Mouse (Mus musculus): ENCODE results near the gene Fosb. TPM values are rescaled to one million over a fixed set of nuclear protein-coding genes. Genes with fewer than 3 reads are reported as not detected.

The Fosb gene
- polyA plus RNA-seq, 1 experiment from 2014 or later, result 0.49 TPM

DNA sequence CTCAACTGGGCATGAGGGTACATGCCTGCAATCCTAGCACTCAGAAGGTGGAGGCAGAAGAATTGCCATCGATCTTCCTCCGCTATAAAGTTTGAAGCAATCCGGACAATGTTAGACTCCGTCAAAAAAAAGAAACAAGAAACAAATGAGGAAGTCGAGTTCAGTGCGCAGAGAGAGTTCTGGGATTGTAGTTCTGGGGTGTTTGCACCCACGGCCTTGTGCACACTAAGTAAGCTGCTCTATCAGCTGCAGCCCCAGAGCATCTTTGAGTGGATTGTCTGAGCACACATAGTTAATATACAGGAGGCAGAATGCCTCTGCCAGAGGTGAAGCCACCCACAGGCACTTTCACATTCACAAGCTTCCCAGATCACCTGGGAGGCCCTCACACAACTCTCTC lies 8.8 kb upstream of the Fosb start:
- Histone ChIP-seq H3K4me2 (ENCODE audit: low read length) (no peak overlapping the region), H3K27me3 (replicated peaks; ENCODE audit: control insufficient read depth, insufficient read depth, low read length) (peaks cover 23% of the 10 kb centered on the region; the same call in 1 of the 2 replicates), H3K27ac (ENCODE audit: low read depth) (no peak overlapping the region), H3K9me3 (ENCODE audit: control insufficient read depth, low read length) (no peaks in the 10 kb centered on the region), H3K9ac (ENCODE audit: low read length) (no peak overlapping the region), H3K4me1 (replicated peaks; ENCODE audit: control insufficient read depth, insufficient read depth, low read length) (peaks cover 5% of the 10 kb centered on the region; the same call in 1 of the 2 replicates), H3K36me3 (ENCODE audit: control insufficient read depth, insufficient read depth, low read length) (no peaks in the 10 kb centered on the region), H3K4me3 (ENCODE audit: low read depth, low read length) (no peak overlapping the region)
- 76% methylated on average over 7 of the region's 7 CpGs for WGBS
- DNase-seq (ENCODE audit: low spot score), result no peak
- no peak for ATAC-seq (replicated peaks; ENCODE audit: low FRiP score, low TSS enrichment, low read depth)

DNA sequence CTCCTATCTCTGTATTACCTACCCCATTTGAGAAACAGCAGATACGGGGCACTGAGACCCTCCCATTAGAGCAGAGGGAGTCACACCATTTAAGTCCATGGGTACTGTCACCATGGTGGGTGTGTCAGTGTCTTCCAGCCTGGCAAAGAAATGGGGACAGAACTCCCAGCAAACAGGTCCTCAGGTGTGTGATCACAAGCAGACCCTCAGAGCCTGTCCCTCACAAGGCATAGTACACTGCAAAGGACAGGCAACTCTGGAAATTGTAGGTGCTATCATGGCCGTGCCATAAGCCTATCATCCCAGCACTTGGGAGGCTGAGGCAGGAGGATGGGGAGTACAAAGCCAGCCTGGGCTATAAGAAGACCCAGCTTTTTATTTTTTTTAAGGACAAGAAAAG lies 8.3 kb upstream of the Fosb start:
- ATAC-seq (replicated peaks; ENCODE audit: low FRiP score, low TSS enrichment, low read depth) (no peak), DNase-seq (ENCODE audit: low spot score) (no peak)
- H3K27me3 ChIP-seq (replicated peaks; ENCODE audit: control insufficient read depth, insufficient read depth, low read length), result peaks cover 26% of the 10 kb centered on the region
- no peaks in the 10 kb centered on the region for H3K9me3 ChIP-seq (ENCODE audit: control insufficient read depth, low read length)
- no peak overlapping the region for H3K4me2 ChIP-seq (ENCODE audit: low read length)
- H3K36me3 ChIP-seq (ENCODE audit: control insufficient read depth, insufficient read depth, low read length), result no peaks in the 10 kb centered on the region
- H3K9ac ChIP-seq (ENCODE audit: low read length), result no peak overlapping the region
- H3K4me1 ChIP-seq (replicated peaks; ENCODE audit: control insufficient read depth, insufficient read depth, low read length), result peaks cover 5% of the 10 kb centered on the region; the same call in 1 of the 2 replicates
- H3K27ac ChIP-seq (ENCODE audit: low read depth), result no peak overlapping the region
- no peak overlapping the region for H3K4me3 ChIP-seq (ENCODE audit: low read depth, low read length)
- WGBS, result 58% methylated on average over 2 of the region's 2 CpGs

DNA sequence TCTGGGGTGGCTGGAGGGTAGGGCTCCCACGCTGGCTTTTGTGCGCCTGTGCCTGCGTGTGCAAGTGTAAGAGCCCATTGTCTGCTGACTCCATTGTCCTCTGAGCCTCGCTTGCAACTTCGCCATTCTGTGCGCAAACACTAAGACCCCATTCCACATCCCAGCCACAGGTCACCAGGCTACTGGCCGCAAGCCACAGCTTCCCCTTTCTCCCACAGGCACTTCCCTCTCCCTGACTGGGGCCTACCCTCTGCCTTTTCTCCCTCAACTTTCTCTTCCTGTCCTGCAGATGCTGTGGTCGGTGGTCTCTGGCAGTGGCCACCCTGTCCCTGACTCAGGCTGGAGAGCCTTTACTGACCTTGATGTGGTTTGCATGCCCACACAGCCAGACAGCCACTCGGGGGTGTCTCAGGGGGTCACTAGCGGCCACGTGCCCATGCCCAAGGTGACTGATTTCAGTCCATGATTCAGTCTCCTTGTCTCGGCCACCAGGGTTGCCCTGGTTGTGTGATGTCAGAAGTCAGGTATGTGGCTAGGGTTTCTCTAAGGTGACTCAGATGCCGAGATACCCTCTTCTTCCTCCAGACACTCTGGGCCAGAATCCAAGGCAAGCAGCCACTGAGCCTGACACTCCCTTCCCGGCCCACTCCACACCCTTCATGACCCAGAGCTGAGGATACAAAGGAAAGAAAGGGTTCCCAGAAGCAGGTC lies 6.8 kb upstream of the Fosb start:
- DNase-seq (ENCODE audit: low spot score) (no peak), ATAC-seq (replicated peaks; ENCODE audit: low FRiP score, low TSS enrichment, low read depth) (no peak)
- Histone ChIP-seq H3K4me3 (ENCODE audit: low read depth, low read length) (no peak overlapping the region), H3K27ac (ENCODE audit: low read depth) (no peak overlapping the region), H3K4me1 (replicated peaks; ENCODE audit: control insufficient read depth, insufficient read depth, low read length) (peaks cover 5% of the 10 kb centered on the region; the same call in 1 of the 2 replicates), H3K4me2 (ENCODE audit: low read length) (no peak overlapping the region), H3K36me3 (ENCODE audit: control insufficient read depth, insufficient read depth, low read length) (no peaks in the 10 kb centered on the region), H3K9ac (ENCODE audit: low read length) (no peak overlapping the region), H3K9me3 (ENCODE audit: control insufficient read depth, low read length) (peaks cover 5% of the 10 kb centered on the region; the same call in 1 of the 2 replicates), H3K27me3 (replicated peaks; ENCODE audit: control insufficient read depth, insufficient read depth, low read length) (peaks cover 27% of the 10 kb centered on the region)
- WGBS, result 58% methylated on average over 14 of the region's 14 CpGs

DNA sequence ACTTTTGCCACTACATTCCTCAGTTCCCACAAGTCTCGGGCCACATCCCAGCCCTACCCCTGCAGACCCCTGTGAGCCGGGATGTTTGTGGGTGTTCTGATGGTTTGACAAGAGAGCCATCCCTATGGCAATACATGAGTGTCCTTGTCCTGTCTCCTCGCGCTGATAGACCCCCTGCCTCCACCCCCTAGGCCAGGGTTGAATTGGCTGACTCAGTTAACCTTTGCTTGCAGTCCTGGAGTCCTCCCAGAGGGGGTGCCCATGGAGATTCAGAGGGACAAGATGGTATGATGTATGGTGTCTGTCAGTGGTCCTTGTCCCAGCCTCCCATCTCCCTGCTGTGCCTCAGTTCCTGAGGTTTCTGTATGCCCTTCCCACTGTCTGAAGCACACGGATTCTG lies 4.2 kb upstream of the Fosb start:
- peaks cover 27% of the 10 kb centered on the region for H3K27me3 ChIP-seq (replicated peaks; ENCODE audit: control insufficient read depth, insufficient read depth, low read length)
- H3K36me3 ChIP-seq (ENCODE audit: control insufficient read depth, insufficient read depth, low read length), result no peaks in the 10 kb centered on the region
- H3K4me2 ChIP-seq (ENCODE audit: low read length), result no peak overlapping the region
- no peak overlapping the region for H3K27ac ChIP-seq (ENCODE audit: low read depth)
- WGBS, result 52% methylated on average over 5 of the region's 5 CpGs
- H3K4me1 ChIP-seq (replicated peaks; ENCODE audit: control insufficient read depth, insufficient read depth, low read length), result peaks cover 9% of the 10 kb centered on the region
- DNase-seq (ENCODE audit: low spot score) (no peak), ATAC-seq (replicated peaks; ENCODE audit: low FRiP score, low TSS enrichment, low read depth) (no peak)
- H3K9ac ChIP-seq (ENCODE audit: low read length), result no peak overlapping the region
- H3K4me3 ChIP-seq (ENCODE audit: low read depth, low read length), result no peak overlapping the region
- peaks cover 5% of the 10 kb centered on the region; the same call in 1 of the 2 replicates for H3K9me3 ChIP-seq (ENCODE audit: control insufficient read depth, low read length)

DNA sequence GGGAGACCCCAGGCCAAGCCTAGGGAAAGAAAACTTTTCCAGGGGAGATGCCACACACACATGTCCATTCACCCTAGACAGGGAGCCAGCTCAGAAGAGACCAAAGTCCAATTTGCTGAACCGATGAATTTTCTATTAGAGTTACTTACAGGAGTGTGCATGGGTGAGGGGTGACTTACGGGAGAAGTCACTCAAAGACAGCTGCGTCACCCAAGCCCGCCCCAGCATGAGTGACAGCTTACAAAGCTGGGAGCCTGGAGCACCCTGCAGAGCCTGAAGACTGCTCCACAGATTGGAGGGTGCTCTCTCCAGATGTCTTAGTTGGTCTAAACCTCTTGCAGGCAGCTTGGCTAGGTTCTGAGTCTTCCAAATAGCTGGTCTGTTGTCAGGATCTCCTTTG lies 2.1 kb upstream of the Fosb start:
- Histone ChIP-seq H3K9me3 (ENCODE audit: control insufficient read depth, low read length) (peaks cover 5% of the 10 kb centered on the region; the same call in 1 of the 2 replicates), H3K9ac (ENCODE audit: low read length) (no peak overlapping the region), H3K4me3 (ENCODE audit: low read depth, low read length) (no peak overlapping the region), H3K27me3 (replicated peaks; ENCODE audit: control insufficient read depth, insufficient read depth, low read length) (peaks cover 18% of the 10 kb centered on the region), H3K36me3 (ENCODE audit: control insufficient read depth, insufficient read depth, low read length) (no peaks in the 10 kb centered on the region), H3K4me2 (ENCODE audit: low read length) (no peak overlapping the region), H3K4me1 (replicated peaks; ENCODE audit: control insufficient read depth, insufficient read depth, low read length) (peaks cover 17% of the 10 kb centered on the region), H3K27ac (ENCODE audit: low read depth) (no peak overlapping the region)
- DNase-seq (ENCODE audit: low spot score) (no peak), ATAC-seq (replicated peaks; ENCODE audit: low FRiP score, low TSS enrichment, low read depth) (no peak)
- 36% methylated on average over 4 of the region's 4 CpGs for WGBS

DNA sequence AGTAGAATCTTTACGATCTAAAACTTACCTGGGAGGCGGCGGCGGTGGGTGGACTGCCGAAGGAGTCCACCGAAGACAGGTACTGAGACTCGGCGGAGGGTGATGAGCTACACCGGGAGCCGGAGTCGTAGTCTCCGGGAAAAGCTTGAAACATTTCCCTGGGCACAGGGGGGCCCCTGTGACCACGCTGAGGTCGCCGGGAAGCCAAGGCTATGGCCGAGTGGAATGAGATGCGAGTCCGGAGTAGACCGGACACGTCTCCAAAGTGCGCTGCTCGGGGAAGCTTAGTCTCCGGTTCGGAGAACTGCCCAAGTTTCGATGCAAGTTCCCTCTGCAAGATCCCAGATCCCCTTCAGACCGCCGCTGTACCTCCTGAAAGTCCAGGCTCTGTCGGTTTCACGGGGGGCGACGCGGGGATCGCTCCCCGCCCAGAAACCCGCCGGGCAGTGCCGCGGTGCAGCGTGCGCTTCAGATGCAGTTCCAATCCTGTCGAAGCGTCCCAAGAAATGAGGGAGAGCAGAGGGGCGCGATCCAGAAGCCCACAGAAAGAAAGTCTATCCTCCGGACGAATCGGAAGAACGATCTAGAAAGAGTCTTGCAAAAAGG lies 470 bp downstream of the Fosb start:
- peak overlapping the region; percentile 55 for H3K4me3 ChIP-seq (ENCODE audit: low read depth, low read length)
- peaks cover 35% of the 10 kb centered on the region for H3K27me3 ChIP-seq (replicated peaks; ENCODE audit: control insufficient read depth, insufficient read depth, low read length)
- peak overlapping the region; percentile 41 for H3K9ac ChIP-seq (ENCODE audit: low read length)
- under 1% methylated on average over 48 of the region's 48 CpGs for WGBS
- DNase-seq (ENCODE audit: low spot score) (peak; percentile 69), ATAC-seq (replicated peaks; ENCODE audit: low FRiP score, low TSS enrichment, low read depth) (no peak)
- peaks cover 5% of the 10 kb centered on the region; the same call in 1 of the 2 replicates for H3K9me3 ChIP-seq (ENCODE audit: control insufficient read depth, low read length)
- peak overlapping the region; percentile 100 for H3K4me2 ChIP-seq (ENCODE audit: low read length)
- peak overlapping the region; percentile 47 for H3K27ac ChIP-seq (ENCODE audit: low read depth)
- H3K4me1 ChIP-seq (replicated peaks; ENCODE audit: control insufficient read depth, insufficient read depth, low read length), result peaks cover 24% of the 10 kb centered on the region
- H3K36me3 ChIP-seq (ENCODE audit: control insufficient read depth, insufficient read depth, low read length), result no peaks in the 10 kb centered on the region

DNA sequence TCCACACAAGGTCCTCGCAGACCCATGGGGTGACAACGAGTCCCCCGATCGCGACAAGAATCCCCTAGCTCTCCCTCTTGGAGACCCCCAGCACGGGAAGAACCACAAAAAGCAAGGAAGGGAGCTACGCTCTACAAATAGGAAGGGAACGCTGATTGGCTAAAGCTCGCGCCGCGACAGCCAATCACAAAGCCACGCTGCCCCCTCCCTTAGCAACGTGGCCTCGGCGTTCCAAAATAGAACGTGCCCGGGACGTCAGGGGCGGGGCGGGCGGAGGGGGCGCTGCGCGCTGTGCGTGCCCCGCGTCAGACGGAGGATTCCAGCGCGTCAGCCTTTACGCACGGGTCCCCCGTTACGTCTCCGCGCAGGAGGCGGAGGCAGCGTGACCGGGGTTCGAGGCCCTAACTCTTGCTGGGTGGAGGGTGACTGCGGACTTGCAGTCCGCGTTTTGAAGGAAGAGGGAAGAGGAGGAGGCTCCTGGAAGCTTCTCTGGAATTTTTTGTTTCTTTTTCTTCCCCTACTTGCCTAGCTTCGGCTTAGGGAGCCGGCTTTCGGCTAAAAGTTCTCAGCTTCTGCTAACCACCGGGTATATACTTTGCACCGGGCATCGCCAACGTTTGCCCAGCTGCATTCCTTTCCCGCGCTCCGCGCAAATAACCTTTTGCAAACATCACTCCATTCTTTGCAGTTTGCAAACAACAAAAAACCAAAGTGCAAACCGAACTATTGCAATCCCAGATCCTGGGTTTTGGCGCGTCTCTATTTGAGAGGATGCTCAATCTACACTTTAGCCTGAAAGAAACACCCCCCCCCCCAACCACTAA lies 1.2 kb downstream of the Fosb start:
- H3K36me3 ChIP-seq (ENCODE audit: control insufficient read depth, insufficient read depth, low read length), result no peaks in the 10 kb centered on the region
- WGBS, result under 1% methylated on average over 57 of the region's 58 CpGs
- H3K27me3 ChIP-seq (replicated peaks; ENCODE audit: control insufficient read depth, insufficient read depth, low read length), result peaks cover 42% of the 10 kb centered on the region
- peaks cover 24% of the 10 kb centered on the region for H3K4me1 ChIP-seq (replicated peaks; ENCODE audit: control insufficient read depth, insufficient read depth, low read length)
- H3K4me3 ChIP-seq (ENCODE audit: low read depth, low read length), result peak overlapping the region; percentile 55
- peak overlapping the region; percentile 72 for H3K27ac ChIP-seq (ENCODE audit: low read depth)
- peak overlapping the region; percentile 100 for H3K4me2 ChIP-seq (ENCODE audit: low read length)
- H3K9me3 ChIP-seq (ENCODE audit: control insufficient read depth, low read length), result peaks cover 5% of the 10 kb centered on the region; the same call in 1 of the 2 replicates
- DNase-seq (ENCODE audit: low spot score) (peak; percentile 97), ATAC-seq (replicated peaks; ENCODE audit: low FRiP score, low TSS enrichment, low read depth) (peak; percentile 87)
- peak overlapping the region; percentile 41 for H3K9ac ChIP-seq (ENCODE audit: low read length)

DNA sequence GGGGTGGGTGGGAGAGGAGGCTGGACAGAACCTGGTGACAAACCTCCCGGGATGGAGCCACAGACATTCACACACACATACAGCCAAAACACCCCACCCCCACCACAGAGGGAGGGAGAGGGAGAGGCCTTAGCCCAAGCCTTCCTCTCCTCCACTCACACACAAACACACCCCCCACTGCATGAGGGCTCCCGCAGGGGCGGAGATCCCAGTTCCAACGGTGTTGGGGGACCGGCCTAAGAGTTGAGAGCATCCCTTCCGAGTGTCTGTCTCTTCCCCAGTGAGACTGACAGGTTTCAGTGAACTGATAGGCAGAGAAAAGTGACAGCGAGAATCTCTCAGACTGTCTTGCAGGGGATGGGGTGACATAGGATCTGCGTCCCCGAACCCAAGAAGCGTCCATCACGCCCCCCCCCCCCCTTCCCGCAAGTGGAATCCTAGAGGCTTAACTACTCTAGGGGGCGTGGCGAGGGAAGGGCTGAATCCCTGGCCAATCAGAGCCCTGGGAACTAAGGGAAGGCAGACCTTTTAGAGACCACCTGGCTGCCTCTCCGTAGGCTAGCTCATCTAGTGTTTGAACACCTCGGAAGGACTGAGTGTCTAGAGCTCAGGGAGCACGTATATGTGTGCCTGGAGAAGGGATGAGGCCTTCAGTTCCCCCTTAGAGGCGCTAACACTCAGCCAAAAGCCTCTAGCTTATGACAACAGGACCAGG lies 2.0 kb downstream of the Fosb start:
- peak overlapping the region; percentile 55 for H3K4me3 ChIP-seq (ENCODE audit: low read depth, low read length)
- H3K9ac ChIP-seq (ENCODE audit: low read length), result peak overlapping the region; percentile 41
- peak overlapping the region; percentile 100 for H3K4me2 ChIP-seq (ENCODE audit: low read length)
- DNase-seq (ENCODE audit: low spot score) (no peak), ATAC-seq (replicated peaks; ENCODE audit: low FRiP score, low TSS enrichment, low read depth) (peak; percentile 67)
- peaks cover 5% of the 10 kb centered on the region; the same call in 1 of the 2 replicates for H3K9me3 ChIP-seq (ENCODE audit: control insufficient read depth, low read length)
- peaks cover 24% of the 10 kb centered on the region for H3K4me1 ChIP-seq (replicated peaks; ENCODE audit: control insufficient read depth, insufficient read depth, low read length)
- peak overlapping the region; percentile 72 for H3K27ac ChIP-seq (ENCODE audit: low read depth)
- no peaks in the 10 kb centered on the region for H3K36me3 ChIP-seq (ENCODE audit: control insufficient read depth, insufficient read depth, low read length)
- WGBS, result 2% methylated on average over 17 of the region's 18 CpGs
- peaks cover 45% of the 10 kb centered on the region for H3K27me3 ChIP-seq (replicated peaks; ENCODE audit: control insufficient read depth, insufficient read depth, low read length)

Measured in intestine, embryonic 14.5 days (tissue).